Comparison of ENCODE assay signal across 24 mouse cellular contexts in genomic region chr1:40092541-40092940, GRCm38 (mm10). TPM values are rescaled to one million over a fixed set of nuclear protein-coding genes. Genes with fewer than 3 reads are reported as not detected.
"Had no signal": no experiment of that assay in that cellular context is flagged by ENCODE, and none has a peak within 500 bp of the region (broad histone marks: within the 10 kb centered on the region; RNA-seq: fewer than 3 reads in every experiment).

No protein-coding gene starts in this region.

- H3K27me3 ChIP-seq: kidney, embryonic 15.5 days; limb, embryonic 12.5 days; limb, embryonic 15.5 days; midbrain, embryonic 12.5 days; midbrain, embryonic 15.5 days; neural tube, embryonic 12.5 days; neural tube, embryonic 15.5 days had no signal

- H3K9me3 ChIP-seq: kidney, embryonic 15.5 days; limb, embryonic 12.5 days; limb, embryonic 15.5 days; midbrain, embryonic 12.5 days; midbrain, embryonic 15.5 days; neural tube, embryonic 12.5 days; neural tube, embryonic 15.5 days had no signal

- H3K4me1 ChIP-seq: kidney, embryonic 15.5 days; limb, embryonic 12.5 days; limb, embryonic 15.5 days; midbrain, embryonic 12.5 days; midbrain, embryonic 15.5 days; neural tube, embryonic 12.5 days; neural tube, embryonic 15.5 days had no signal

- H3K4me2 ChIP-seq: kidney, embryonic 15.5 days; limb, embryonic 12.5 days; limb, embryonic 15.5 days; liver, embryonic 11.5 days; lung, embryonic 14.5 days; midbrain, embryonic 12.5 days; midbrain, embryonic 15.5 days; neural tube, embryonic 12.5 days; neural tube, embryonic 15.5 days had no signal

- H3K9ac ChIP-seq: kidney, embryonic 15.5 days; limb, embryonic 12.5 days; limb, embryonic 15.5 days; liver, embryonic 14.5 days; liver, postnatal 0 days; lung, embryonic 14.5 days; midbrain, embryonic 12.5 days; midbrain, embryonic 15.5 days; neural tube, embryonic 12.5 days; neural tube, embryonic 15.5 days had no signal

- ATAC-seq: liver, postnatal 0 days; lung, postnatal 0 days; midbrain, embryonic 15.5 days had no signal

- H3K36me3 ChIP-seq: kidney, embryonic 15.5 days; limb, embryonic 12.5 days; limb, embryonic 15.5 days; midbrain, embryonic 12.5 days; midbrain, embryonic 15.5 days; neural tube, embryonic 12.5 days; neural tube, embryonic 15.5 days had no signal

- DNase-seq: kidney, adult 8-10 months; kidney, postnatal 10 days; kidney, postnatal 36 days; left cerebral cortex, postnatal 4 days; liver, postnatal 0 days; lung, embryonic 14.5 days; right cerebral cortex, adult 18-20 months; right cerebral cortex, postnatal 14 days; right cerebral cortex, postnatal 4 days; thymus, adult 2 months; thymus, postnatal 14 days had no signal

- H3K27ac ChIP-seq: kidney, embryonic 15.5 days; layer of hippocampus, adult 2 months; limb, embryonic 12.5 days; limb, embryonic 15.5 days; liver, embryonic 14.5 days; macrophage; midbrain, embryonic 12.5 days; midbrain, embryonic 15.5 days; neural tube, embryonic 12.5 days; neural tube, embryonic 15.5 days; stomach, postnatal 0 days had no signal

- H3K4me3 ChIP-seq: kidney, embryonic 15.5 days; layer of hippocampus, adult 2 months; limb, embryonic 12.5 days; limb, embryonic 15.5 days; midbrain, embryonic 12.5 days; midbrain, embryonic 15.5 days; neural tube, embryonic 12.5 days; neural tube, embryonic 15.5 days had no signal

RNA-seq across cellular contexts. Expression of gene Il1r2, which starts 18.7 kb away (rescaled TPM):
- total RNA-seq: layer of hippocampus, adult 2 months had no signal
- polyA plus RNA-seq: midbrain, embryonic 12.5 days had no signal
